Mouse (Mus musculus) v-Abl transformed pro-B cells (cell line): ENCODE measurements at regions not wholly inside any gene's neighbourhood (a gene's known extent, or its start where the extent isn't known, plus 50 kb on each side); places are given as distances from the start of the nearest gene placed in this dataset.

ENCODE experiments used
- in situ Hi-C, 2 experiments: fragments of 400-800 bp; cut with MboI; formaldehyde crosslinking; loops; one replicate each; pipeline ENCODE4 v1.15.1; 2025; ENCODE audit not compliant: unreplicated experiment in 2 of 2

- in situ Hi-C loops, result loop anchor here in 1 of 2 experiments (25.0 kb wide), 1 partner anchor 621 kb away; the partner anchor contains the start of genes Polr3a and Rps24
Observed at GRCm38 (mm10) chr14:25108701-25109290, 350.2 kb upstream of the Zmiz1 start.

GRCm38 (mm10) chr14:25109691-25110090 is 349.3 kb upstream of the Zmiz1 start:
- in situ Hi-C loops, result loop anchor here (10.0 to 25.0 kb wide), 3 partner anchors 125 to 622 kb away; partner anchors contain the start of genes Polr3a (in 1 of the 2) and Rps24 (in 1 of the 2)

DNA sequence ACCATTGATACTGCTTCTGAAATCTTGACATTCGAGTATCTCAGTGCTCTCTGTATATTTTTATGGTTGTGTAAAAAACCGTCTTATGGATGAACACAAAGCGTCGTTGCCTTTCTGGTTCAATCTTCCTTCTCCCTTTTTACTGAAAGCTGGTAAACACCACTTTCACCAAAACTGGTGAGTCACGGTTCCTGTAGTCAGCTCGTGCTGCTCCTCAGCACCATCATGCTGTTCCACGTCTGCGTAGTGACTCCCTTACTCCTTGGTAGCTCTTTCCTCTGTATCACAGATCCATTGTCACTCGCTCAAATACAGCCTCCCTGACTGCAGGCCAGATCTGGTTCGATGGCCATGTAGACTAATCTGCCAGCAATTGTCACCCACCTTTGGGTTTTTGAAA is 346.2 kb upstream of the Zmiz1 start:
- in situ Hi-C loops, result loop anchor here (10.0 to 25.0 kb wide), 3 partner anchors 128 to 626 kb away; partner anchors contain the start of genes Polr3a (in 1 of the 2) and Rps24 (in 1 of the 2)

GRCm38 (mm10) chr14:25113326-25113725 is 345.7 kb upstream of the Zmiz1 start:
- in situ Hi-C loops, result loop anchor here (10.0 to 25.0 kb wide), 3 partner anchors 129 to 626 kb away; partner anchors contain the start of genes Polr3a (in 1 of the 2) and Rps24 (in 1 of the 2)

DNA sequence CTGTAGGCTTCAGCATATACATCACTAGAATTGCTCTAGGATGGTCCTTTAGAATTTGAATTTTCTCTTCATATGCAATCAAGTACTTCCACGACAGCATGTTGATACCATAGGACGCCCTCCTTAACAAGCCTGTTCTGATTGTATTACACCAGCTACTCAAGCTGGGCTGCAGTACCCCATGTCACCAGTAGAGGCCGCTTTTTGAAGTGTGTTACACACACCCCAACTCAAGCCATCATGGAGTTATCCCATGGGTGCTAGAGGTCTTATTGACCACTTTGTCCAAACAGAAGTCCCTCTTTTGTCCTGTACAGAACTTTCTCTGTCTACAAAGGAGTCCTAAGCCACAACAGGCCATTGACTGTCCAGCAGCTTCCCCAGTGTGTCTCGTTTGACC is 342.6 kb upstream of the Zmiz1 start:
- in situ Hi-C loops, result loop anchor here (5.0 to 25.0 kb wide), 5 partner anchors 84 to 629 kb away; partner anchors contain the start of genes Polr3a (in 1 of the 2) and Rps24 (in 1 of the 2)

GRCm38 (mm10) chr14:25119999-25120398 is 339.0 kb upstream of the Zmiz1 start:
- in situ Hi-C loops, result loop anchor here (5.0 to 25.0 kb wide), 11 partner anchors 88 to 633 kb away; partner anchors contain the start of genes Polr3a (in 1 of the 2), Rps24 (in 1 of the 2) and Zmiz1 (in 1 of the 2)

GRCm38 (mm10) chr14:25120506-25120905 is 338.5 kb upstream of the Zmiz1 start:
- in situ Hi-C loops, result loop anchor here (5.0 to 25.0 kb wide), 7 partner anchors 207 to 633 kb away; partner anchors contain the start of genes Polr3a (in 1 of the 2), Rps24 (in 1 of the 2) and Zmiz1 (in 1 of the 2)

GRCm38 (mm10) chr14:25122971-25123535 is 335.9 kb upstream of the Zmiz1 start:
- in situ Hi-C loops, result loop anchor here (5.0 to 25.0 kb wide), 7 partner anchors 204 to 636 kb away; partner anchors contain the start of genes Polr3a (in 1 of the 2), Rps24 (in 1 of the 2) and Zmiz1 (in 1 of the 2)

DNA sequence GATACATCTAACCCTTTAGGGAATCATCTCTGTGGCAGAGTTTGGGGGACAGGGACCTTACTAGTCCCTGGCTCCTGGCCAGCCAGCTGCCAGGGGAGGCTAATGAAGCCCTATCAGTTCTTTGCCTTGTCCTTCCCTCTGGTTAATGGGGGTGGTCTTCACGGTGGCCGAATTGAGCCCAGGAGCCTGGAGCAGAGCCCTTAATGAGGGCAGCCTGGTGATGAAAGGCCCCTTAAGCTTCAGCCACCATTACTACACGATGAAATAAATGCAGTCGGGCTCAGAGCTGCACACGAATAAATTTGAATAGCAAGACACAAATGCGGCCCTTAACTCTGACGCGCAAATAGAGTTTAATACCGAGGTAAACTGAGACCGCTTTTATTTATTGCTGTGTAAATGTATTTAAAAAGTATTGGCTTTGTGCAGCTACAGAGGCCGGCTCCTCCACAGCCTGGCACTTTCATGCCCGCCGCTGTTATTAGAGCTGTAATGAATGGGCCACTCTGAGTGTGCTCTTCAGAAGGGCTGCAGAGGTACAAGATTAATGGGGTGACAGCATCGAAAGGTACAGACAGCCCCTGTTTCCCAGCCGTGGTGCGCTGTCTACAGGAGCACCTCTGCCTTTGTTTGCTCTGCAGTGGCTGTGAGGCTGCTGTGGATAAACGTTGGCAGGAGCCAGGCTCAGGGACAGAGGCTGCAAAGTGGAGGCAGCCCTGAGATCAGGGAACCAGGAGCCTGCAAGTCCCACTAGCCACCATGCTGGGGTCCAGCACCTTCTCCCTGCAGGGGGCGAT is 335.2 kb upstream of the Zmiz1 start:
- in situ Hi-C loops, result loop anchor here (5.0 to 25.0 kb wide), 7 partner anchors 204 to 636 kb away; partner anchors contain the start of genes Polr3a (in 1 of the 2), Rps24 (in 1 of the 2) and Zmiz1 (in 1 of the 2)

GRCm38 (mm10) chr14:25126544-25126943 is 332.4 kb upstream of the Zmiz1 start:
- in situ Hi-C loops, result loop anchor here in 1 of 2 experiments (10.0 kb wide), 1 partner anchor 268 kb away; no protein-coding TSS in a partner anchor

DNA sequence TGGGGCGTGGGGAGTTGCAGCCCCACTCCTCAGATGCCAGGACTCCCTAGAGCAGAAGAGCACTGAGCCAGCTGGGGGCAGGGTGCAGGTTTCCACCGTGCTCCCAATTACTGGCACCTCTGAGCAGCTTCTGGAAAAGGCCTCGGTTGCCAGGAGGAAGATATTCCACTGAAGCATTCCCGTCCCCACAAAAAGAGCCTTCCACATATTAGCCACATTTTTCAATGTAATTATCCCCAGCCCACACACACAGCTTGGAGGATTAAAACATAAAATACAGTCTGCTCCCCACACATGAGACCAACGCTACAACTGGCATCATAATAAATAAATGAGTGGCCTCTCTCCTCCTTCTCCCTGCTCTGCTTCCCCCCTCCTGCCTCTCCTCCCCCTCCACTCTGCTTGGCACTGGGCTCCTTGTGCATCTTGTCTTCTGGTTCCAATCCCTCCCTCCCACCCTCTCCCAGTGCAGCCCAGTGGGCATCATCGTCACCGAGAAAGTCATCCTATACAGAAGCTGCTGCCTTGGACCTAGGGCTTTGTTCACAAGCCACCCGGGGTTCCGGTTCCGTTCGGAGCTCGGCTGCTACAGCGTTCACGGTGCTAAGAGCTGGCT is 331.3 kb upstream of the Zmiz1 start:
- in situ Hi-C loops, result loop anchor here in 1 of 2 experiments (10.0 kb wide), 1 partner anchor 267 kb away; no protein-coding TSS in a partner anchor

DNA sequence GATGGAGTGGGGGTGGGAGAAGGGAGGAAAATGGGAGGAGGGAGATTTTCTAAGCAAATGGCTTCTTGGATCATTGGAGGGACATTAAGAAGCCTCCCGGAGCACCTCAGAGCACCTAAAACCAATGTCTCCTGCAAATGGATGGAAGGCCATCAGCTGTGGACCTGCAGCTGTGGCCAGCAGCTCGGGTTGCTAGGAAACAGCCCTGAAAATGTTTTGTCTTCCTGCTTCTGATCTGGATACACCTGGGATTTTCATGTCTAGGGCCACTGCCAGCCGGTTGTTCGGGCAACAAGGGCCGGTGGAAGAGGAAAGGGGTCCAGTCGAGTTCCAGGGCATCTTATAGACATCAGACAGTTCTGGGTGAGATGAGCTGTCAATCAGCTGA is 330.8 kb upstream of the Zmiz1 start:
- in situ Hi-C loops, result loop anchor here in 1 of 2 experiments (10.0 kb wide), 1 partner anchor 267 kb away; no protein-coding TSS in a partner anchor

- in situ Hi-C loops, result no loop called here
Observed at GRCm38 (mm10) chr14:25135371-25135770, 323.6 kb upstream of the Zmiz1 start.

DNA sequence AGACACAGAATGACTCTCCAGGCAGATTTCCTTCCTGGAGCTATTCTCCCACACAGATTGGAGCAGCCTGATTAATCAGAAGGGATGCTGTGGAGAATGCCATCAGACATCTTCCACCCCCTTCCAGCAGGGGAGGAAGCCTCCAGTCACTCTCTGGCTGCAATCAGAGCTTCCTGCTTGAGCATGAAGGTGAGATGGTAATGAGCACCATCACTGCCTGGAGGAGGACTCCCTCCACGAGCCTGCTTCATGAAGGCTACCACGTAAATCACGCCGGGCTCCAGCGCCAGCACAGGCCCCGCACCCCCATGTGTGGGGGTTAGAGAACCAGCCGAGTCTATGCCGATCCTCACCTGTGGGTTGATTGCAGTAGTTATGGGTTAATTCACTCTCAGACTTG is 321.7 kb upstream of the Zmiz1 start:
- in situ Hi-C loops, result no loop called here

DNA sequence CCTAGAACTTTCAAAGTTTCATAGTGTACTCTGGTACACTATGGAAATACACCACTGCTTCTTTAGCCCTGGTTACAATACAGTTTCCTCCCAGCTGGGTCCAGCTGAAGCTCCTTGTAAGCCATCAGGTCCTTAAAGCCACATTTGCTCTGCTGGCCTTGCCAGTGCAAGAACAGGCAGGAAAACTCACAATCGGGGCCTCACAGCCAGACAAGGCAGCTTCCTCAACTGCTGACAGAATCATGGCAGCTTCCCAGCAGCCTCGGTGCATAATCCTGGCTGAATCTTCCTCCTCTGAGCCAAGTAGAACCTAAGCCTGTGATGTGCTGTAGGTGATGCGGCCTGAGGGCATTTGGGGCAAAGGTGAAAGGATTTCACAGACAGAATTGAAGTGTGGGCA is 320.5 kb upstream of the Zmiz1 start:
- in situ Hi-C loops, result no loop called here

DNA sequence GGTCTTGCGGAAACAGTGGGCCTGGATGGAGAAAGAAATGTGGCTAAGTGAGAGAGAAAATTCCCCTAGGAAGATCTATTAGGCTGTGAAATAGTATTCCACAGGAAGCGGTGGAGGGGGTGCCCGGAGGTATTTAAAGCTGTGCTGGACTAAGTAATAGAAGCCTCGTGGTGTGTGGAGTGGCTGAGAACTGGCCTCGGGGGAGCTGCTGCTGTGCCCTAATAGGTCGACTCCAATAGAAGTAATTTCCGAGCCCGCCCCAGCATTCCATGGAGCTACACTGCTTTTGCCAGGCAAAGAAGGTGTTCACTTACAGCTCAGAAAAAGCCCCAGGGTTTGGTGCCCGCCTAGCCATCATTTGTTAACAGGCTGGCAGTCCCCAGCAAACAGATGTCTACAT is 317.1 kb upstream of the Zmiz1 start:
- in situ Hi-C loops, result no loop called here

DNA sequence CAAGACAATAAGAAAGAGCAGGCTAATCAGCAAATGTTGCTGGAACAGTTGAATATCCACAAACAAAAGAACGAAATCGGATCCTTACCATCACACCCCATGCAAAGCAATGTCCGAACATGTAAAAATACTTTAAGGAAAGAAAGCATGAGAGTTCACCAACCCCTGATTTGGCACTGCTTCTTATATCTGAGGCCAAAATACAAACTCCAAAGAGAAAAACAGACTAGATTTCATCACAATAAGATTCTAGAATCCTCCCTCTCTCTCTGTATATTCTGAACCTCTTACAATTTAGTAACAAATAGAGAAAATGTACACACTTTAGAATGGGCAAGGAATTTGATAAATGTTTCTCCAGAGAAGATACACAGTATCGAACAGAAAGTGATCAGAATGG is 315.9 kb upstream of the Zmiz1 start:
- in situ Hi-C loops, result no loop called here

DNA sequence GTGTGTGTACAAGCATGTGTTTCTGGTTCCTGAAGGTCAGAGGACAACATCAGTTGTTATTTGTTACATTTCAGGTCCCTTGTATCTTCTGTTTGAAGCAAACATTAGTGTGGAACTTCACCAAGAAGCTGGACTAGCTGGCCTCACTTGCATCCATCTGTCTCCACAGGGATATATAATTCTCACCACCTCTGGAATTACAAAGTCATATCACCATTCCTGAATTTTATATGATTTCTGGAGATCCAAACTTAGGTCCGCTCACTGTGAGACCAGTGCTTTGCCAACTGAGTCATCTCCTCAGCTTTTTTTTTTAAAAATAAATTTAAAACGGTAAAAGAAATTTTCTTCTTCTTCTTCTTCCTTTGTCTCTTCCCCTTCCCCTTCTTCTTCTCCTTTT is 311.3 kb upstream of the Zmiz1 start:
- in situ Hi-C loops, result no loop called here

GRCm38 (mm10) chr14:25150968-25151367 is 308.0 kb upstream of the Zmiz1 start:
- in situ Hi-C loops, result no loop called here

DNA sequence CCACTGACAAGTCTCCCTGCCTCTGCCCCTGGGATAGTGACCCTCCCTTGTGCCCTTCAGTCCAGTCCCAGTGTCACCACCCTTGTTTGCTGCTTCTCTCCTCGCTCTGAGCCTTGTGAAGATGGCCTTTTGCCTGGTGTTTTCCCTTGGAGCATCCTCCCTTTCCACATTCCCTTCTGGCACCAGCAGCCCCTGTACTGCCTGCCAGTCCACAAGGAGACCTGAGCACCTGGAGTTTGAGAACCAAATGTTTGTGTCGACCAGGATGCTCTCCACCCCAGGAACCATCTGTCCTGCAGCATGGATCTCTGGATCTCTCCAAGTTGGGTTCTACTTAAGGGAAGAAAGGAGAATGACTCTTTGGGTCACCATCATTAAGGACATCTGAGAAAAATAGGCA is 307.5 kb upstream of the Zmiz1 start:
- in situ Hi-C loops, result no loop called here
